In the genomic region with DNA sequence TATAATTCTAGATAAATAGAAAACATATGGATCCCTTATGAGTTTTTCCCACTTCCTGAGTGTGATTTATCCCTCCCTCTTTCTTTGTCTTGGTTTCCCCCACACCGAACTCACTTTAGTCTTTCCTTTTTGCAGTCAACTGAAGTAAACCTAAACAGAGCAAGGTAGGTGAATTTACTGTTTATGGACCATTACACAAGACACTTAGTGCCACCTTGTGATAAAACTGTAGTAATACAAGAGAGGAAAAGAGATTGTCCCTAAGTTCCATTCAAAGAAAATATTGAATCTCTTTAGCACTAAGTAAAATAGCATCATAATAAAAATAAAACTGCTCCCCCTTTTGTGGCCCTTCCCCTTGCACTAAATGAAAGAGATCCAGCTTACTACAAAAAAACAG, we compare ENCODE assay signal across 9 mouse cellular contexts.
DNase-seq lines count a peak whose midpoint lies in the region; ATAC-seq and TF ChIP-seq lines count a peak whose summit lies in the region.
"Had no signal": no experiment of that assay in that cellular context is flagged by ENCODE, and none has a peak within 500 bp of the region (broad histone marks: within the 10 kb centered on the region; RNA-seq: fewer than 3 reads in every experiment).

No protein-coding gene starts in this region.

- H3K36me3 ChIP-seq in forebrain, embryonic 14.5 days (ENCODE audit: control insufficient read depth, insufficient read depth, low read length), result no peaks in the 10 kb centered on the region
- H3K36me3 ChIP-seq in forebrain, embryonic 11.5 days (ENCODE audit: control insufficient read depth, insufficient read depth, low read length), result no peaks in the 10 kb centered on the region
- no peaks in the 10 kb centered on the region for H3K36me3 ChIP-seq in lung, embryonic 14.5 days (ENCODE audit: insufficient read depth)

- 28% methylated on average over 1 of the region's 1 CpGs for WGBS in forebrain, embryonic 14.5 days
- WGBS in forebrain, embryonic 11.5 days, result 67% methylated on average over 1 of the region's 1 CpGs
- 26% methylated on average over 1 of the region's 1 CpGs for WGBS in lung, embryonic 14.5 days

- no peak overlapping the region for H3K4me3 ChIP-seq in forebrain, embryonic 14.5 days (ENCODE audit: low read depth, low read length)
- H3K4me3 ChIP-seq in forebrain, embryonic 11.5 days (ENCODE audit: low read depth, low read length), result no peak overlapping the region
- no peak overlapping the region for H3K4me3 ChIP-seq in lung, embryonic 14.5 days (ENCODE audit: low read depth, low read length)

- no peak overlapping the region for H3K4me2 ChIP-seq in forebrain, embryonic 14.5 days (ENCODE audit: low read length)
- H3K4me2 ChIP-seq in forebrain, embryonic 11.5 days (ENCODE audit: low read depth, low read length, severe bottlenecking), result no peak overlapping the region
- H3K4me2 ChIP-seq in lung, embryonic 14.5 days, result no peak overlapping the region

- no peak overlapping the region for H3K9ac ChIP-seq in forebrain, embryonic 14.5 days (ENCODE audit: low read length)
- no peak overlapping the region for H3K9ac ChIP-seq in forebrain, embryonic 11.5 days (ENCODE audit: low read length)
- H3K9ac ChIP-seq in lung, embryonic 14.5 days, result no peak overlapping the region

- ATAC-seq in forebrain, embryonic 14.5 days, result no peak
- ATAC-seq in forebrain, embryonic 11.5 days (replicated peaks; ENCODE audit: low FRiP score), result no peak
- no peak for ATAC-seq in lung, embryonic 14.5 days (ENCODE audit: insufficient read depth)

- DNase-seq in forebrain, embryonic 14.5 days (ENCODE audit: low spot score), result peak; percentile 69
- DNase-seq in forebrain, embryonic 11.5 days (ENCODE audit: low spot score), result no peak
- DNase-seq in lung, embryonic 14.5 days, result peak; percentile 55
- no peak for DNase-seq in lung, postnatal 14 days
- peak; percentile 14 for DNase-seq in brain, adult 2 months (ENCODE audit: low read depth, low spot score)
- peak; percentile 3 for DNase-seq in retina, adult 2 months (ENCODE audit: low read depth, low spot score)
- DNase-seq in natural killer cell, adult 2 months (ENCODE audit: low spot score in 2 of 2), result no peak
- DNase-seq in thymus, postnatal 14 days, result no peak
- DNase-seq: heart, postnatal 4 days had no signal

- H3K27ac ChIP-seq in forebrain, embryonic 14.5 days (ENCODE audit: low read depth, low read length), result no peak overlapping the region
- no peak overlapping the region for H3K27ac ChIP-seq in forebrain, embryonic 11.5 days (ENCODE audit: low read depth, low read length)
- H3K27ac ChIP-seq in lung, embryonic 14.5 days (ENCODE audit: low read depth), result no peak overlapping the region

- H3K9me3 ChIP-seq in forebrain, embryonic 14.5 days (replicated peaks; ENCODE audit: control insufficient read depth, low read length), result no peaks in the 10 kb centered on the region
- H3K9me3 ChIP-seq in forebrain, embryonic 11.5 days (ENCODE audit: control insufficient read depth, low read length), result no peaks in the 10 kb centered on the region
- no peaks in the 10 kb centered on the region for H3K9me3 ChIP-seq in lung, embryonic 14.5 days (ENCODE audit: low read depth, low read length)

- H3K4me1 ChIP-seq in forebrain, embryonic 14.5 days (ENCODE audit: control insufficient read depth, insufficient read depth, low read length), result no peaks in the 10 kb centered on the region
- no peaks in the 10 kb centered on the region for H3K4me1 ChIP-seq in forebrain, embryonic 11.5 days (replicated peaks; ENCODE audit: control insufficient read depth, insufficient read depth, low read length)
- no peaks in the 10 kb centered on the region for H3K4me1 ChIP-seq in lung, embryonic 14.5 days (ENCODE audit: insufficient read depth)

- peak; percentile 57 for TF ChIP-seq CTCF in lung, embryonic 14.5 days (IDR thresholded peaks at IDR 0.05; ENCODE audit: low read depth)

- H3K27me3 ChIP-seq in forebrain, embryonic 14.5 days (replicated peaks; ENCODE audit: control insufficient read depth, insufficient read depth, low read length), result no peaks in the 10 kb centered on the region
- H3K27me3 ChIP-seq in forebrain, embryonic 11.5 days (ENCODE audit: control insufficient read depth, insufficient read depth, low read length), result no peaks in the 10 kb centered on the region
- H3K27me3 ChIP-seq in lung, embryonic 14.5 days (ENCODE audit: insufficient read depth, low read length), result no peaks in the 10 kb centered on the region

Comparison
In these comparisons a context has a peak if more than half of its experiments do, and no peak if none do; other contexts are left out.
1. DNase-seq: peak in forebrain, embryonic 14.5 days (single experiment), lung, embryonic 14.5 days (single experiment), brain, adult 2 months (single experiment) and retina, adult 2 months (single experiment); none in forebrain, embryonic 11.5 days (single experiment), lung, postnatal 14 days (single experiment), natural killer cell, adult 2 months (0 of 2) and thymus, postnatal 14 days (single experiment).